Mouse (Mus musculus) stomach, embryonic 16.5 days (tissue): ENCODE results near the gene Atp8a2. TPM values are rescaled to one million over a fixed set of nuclear protein-coding genes. Genes with fewer than 3 reads are reported as not detected.

Experiments
- ATAC-seq: fragments of 200-750 bp; cut with Nextera tagmentation; 2 replicates; pipeline ENCODE4 v1.8.0; 2017; ENCODE audit warnings: moderate number of reproducible peaks, moderate TSS enrichment; ENCODE audit not compliant: insufficient read depth, low FRiP score
- H3K27ac ChIP-seq: fragments of 300-500 bp; sonication (generic); 2 replicates; pipeline ENCODE4 v1.5.1; 2014; ENCODE audit warnings: low read length
- H3K27me3 ChIP-seq: fragments of 300-500 bp; sonication (generic); 2 replicates; pipeline ENCODE4 v1.6.1; 2014; ENCODE audit warnings: low read length, control low read depth, mixed read lengths; ENCODE audit not compliant: control insufficient read depth, insufficient read depth
- H3K36me3 ChIP-seq: fragments of 300-500 bp; sonication (generic); 2 replicates; pipeline ENCODE4 v1.6.1; 2014; ENCODE audit warnings: low read length; ENCODE audit not compliant: control insufficient read depth, insufficient read depth
- H3K4me1 ChIP-seq: fragments of 300-500 bp; sonication (generic); 2 replicates; pipeline ENCODE4 v1.6.1; 2014; ENCODE audit warnings: low read length, control low read depth, mixed read lengths; ENCODE audit not compliant: control insufficient read depth, insufficient read depth
- H3K4me2 ChIP-seq: fragments of 300-500 bp; sonication (generic); 2 replicates; pipeline ENCODE4 v1.6.1; 2014; ENCODE audit warnings: low read depth, low read length, mixed read lengths
- H3K4me3 ChIP-seq: fragments of 300-500 bp; sonication (generic); replicated peaks from 2 replicates; pipeline ENCODE4 v1.5.1; 2014; ENCODE audit warnings: mild to moderate bottlenecking, low read length
- H3K9ac ChIP-seq: fragments of 300-500 bp; sonication (generic); 2 replicates; pipeline ENCODE4 v1.6.1; 2014; ENCODE audit warnings: low read length
- H3K9me3 ChIP-seq: fragments of 300-500 bp; sonication (generic); replicated peaks from 2 replicates; pipeline ENCODE4 v1.6.1; 2016; ENCODE audit warnings: low read length, control low read depth; ENCODE audit not compliant: control insufficient read depth
- WGBS: fragments of 180-500 bp; shearing (Covaris S2); extraction: QIAGEN DNeasy Blood & Tissue Kit; methylation state at CpG from one replicate; pipeline ENCODE4 v1.1.7; 2014; 5-methylcytosine and 5-hydroxymethylcytosine counted together
- polyA plus RNA-seq: library from polyadenylated mRNA; unstranded; fragments of >200 nt; fragmentation: Nextera tagmentation; extraction: Ambion mirVana; gene quantifications from 2 replicates; pipeline ENCODE4 v1.2.1, GENCODE M21; 2015

Gene Atp8a2
- polyA plus RNA-seq, 1 experiment from 2014 or later = 5.4 TPM

DNA sequence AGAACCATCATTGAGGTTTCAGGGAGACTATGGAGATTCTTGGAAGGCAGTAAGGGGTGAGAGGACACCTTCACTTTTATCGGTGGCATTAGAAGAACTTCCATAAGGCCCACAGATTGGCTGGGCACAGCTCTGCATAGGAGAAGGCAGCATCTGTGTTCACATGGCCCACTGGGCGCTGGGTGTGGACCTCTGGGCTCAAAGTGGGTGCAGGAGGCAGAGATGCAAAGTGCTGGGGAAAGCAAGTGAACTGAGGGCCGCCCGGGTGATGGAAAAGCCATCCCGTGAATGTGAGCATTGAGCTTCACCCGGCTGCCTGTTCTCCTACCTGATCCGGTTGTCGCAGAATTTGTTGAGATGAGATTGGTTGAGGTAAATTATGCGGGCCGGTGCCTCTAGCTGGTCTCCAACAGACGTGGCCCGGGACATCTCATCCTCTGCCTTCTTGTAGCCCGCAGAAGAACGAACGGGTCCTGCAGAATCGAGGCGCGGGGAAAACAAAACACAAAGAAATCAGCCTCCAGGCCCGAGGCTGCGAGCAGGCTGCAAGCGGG lies 110.6 kb downstream of the Atp8a2 start:
- Histone ChIP-seq H3K36me3 (no peaks in the 10 kb centered on the region), H3K4me2 (peak overlapping the region; percentile 66), H3K9ac (0 out of 2 replicates have a peak overlapping the region, but pooled peaks have one; percentile 44), H3K27ac (no peak overlapping the region), H3K4me1 (peaks cover 8% of the 10 kb centered on the region; the same call in 1 of the 2 replicates), H3K9me3 (no peaks in the 10 kb centered on the region), H3K4me3 (peak overlapping the region; percentile 42), H3K27me3 (no peaks in the 10 kb centered on the region)
- 5% methylated on average over 21 of the region's 21 CpGs for WGBS
- ATAC-seq = peak; percentile 12; the same call in 1 of the 2 replicates

DNA sequence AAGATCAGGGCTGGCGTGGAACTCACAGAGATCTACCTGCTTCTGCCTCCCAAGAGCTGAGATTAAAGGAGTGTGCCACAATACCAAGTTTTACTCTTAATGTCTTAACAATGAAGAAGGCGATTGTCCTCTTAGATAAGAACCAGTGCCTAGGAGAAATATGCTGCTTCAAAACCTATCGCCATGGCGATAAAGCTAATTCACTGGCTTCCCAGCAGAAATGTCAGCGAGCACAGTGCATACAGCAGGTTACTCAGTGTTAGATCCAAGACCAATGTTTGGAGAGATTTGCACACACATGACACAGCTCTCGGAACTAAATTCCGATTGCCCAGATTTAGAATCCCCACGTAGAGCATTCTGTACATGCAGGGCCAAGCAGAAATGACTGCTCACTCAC lies 114.2 kb downstream of the Atp8a2 start:
- Histone ChIP-seq H3K9me3 (no peaks in the 10 kb centered on the region), H3K27ac (no peak overlapping the region), H3K4me3 (no peak overlapping the region), H3K27me3 (no peaks in the 10 kb centered on the region), H3K4me1 (peaks cover 8% of the 10 kb centered on the region; the same call in 1 of the 2 replicates), H3K4me2 (no peak overlapping the region), H3K36me3 (no peaks in the 10 kb centered on the region), H3K9ac (no peak overlapping the region)
- 78% methylated on average over 8 of the region's 8 CpGs for WGBS
- no peak for ATAC-seq

- Histone ChIP-seq H3K9ac (no peak overlapping the region), H3K4me3 (no peak overlapping the region), H3K27ac (no peak overlapping the region), H3K4me1 (no peaks in the 10 kb centered on the region), H3K36me3 (no peaks in the 10 kb centered on the region), H3K4me2 (no peak overlapping the region), H3K9me3 (no peaks in the 10 kb centered on the region), H3K27me3 (no peaks in the 10 kb centered on the region)
- WGBS = 59% methylated on average over 4 of the region's 4 CpGs
- no peak for ATAC-seq
Observed at GRCm38 (mm10) chr14:60072496-60072895, 124.5 kb downstream of the Atp8a2 start.

DNA sequence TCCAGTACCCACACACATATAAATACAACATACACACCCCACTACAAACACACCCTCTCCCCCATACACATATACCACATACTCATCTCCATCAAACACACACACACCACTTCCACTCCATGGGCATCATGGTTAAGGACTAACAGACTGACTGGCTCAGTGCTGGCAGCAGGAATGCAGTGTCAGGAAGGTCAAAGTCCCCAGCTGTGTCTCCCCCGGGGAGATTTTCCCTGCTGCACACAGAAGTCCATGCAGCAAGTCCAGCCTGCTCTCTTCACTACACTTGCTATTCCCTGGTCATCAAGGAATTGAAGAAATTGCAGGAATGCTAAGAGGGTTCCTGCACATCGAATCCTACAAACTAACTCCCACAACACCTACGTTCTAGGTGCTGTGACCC lies 131.8 kb downstream of the Atp8a2 start:
- Histone ChIP-seq H3K9me3 (no peaks in the 10 kb centered on the region), H3K36me3 (no peaks in the 10 kb centered on the region), H3K27me3 (no peaks in the 10 kb centered on the region), H3K4me1 (no peaks in the 10 kb centered on the region), H3K4me2 (no peak overlapping the region), H3K4me3 (no peak overlapping the region), H3K27ac (no peak overlapping the region), H3K9ac (no peak overlapping the region)
- no peak for ATAC-seq
- 67% methylated on average over 3 of the region's 3 CpGs for WGBS

DNA sequence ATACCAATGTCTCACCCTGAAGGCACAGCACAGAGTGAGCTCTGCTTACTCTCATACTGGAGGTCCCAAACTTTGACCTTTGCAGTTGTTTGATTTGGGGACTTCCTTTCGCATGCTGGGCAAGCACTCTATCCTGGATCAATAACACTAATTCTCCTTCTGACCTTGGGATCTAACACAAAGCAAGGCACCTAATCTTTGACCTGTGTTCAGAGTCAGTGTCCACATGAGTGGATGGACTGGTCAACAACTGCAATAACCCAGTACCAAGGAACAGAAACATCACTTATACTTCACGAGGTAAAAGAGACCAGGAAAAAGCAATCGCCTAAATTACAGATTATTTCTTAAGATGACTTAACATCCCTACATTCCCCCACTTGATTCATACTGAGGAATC lies 136.0 kb downstream of the Atp8a2 start:
- Histone ChIP-seq H3K27me3 (no peaks in the 10 kb centered on the region), H3K4me2 (no peak overlapping the region), H3K4me3 (no peak overlapping the region), H3K9me3 (no peaks in the 10 kb centered on the region), H3K9ac (no peak overlapping the region), H3K36me3 (no peaks in the 10 kb centered on the region), H3K27ac (no peak overlapping the region), H3K4me1 (no peaks in the 10 kb centered on the region)
- no peak for ATAC-seq
- WGBS = 73% methylated on average over 3 of the region's 3 CpGs

GRCm38 (mm10) chr14:60058867-60059266 lies 138.1 kb downstream of the Atp8a2 start:
- no peaks in the 10 kb centered on the region for H3K36me3 ChIP-seq
- WGBS = 38% methylated on average over 3 of the region's 3 CpGs
- H3K27me3 ChIP-seq = no peaks in the 10 kb centered on the region
- no peaks in the 10 kb centered on the region for H3K4me1 ChIP-seq
- no peak overlapping the region for H3K27ac ChIP-seq
- H3K4me2 ChIP-seq = no peak overlapping the region
- no peaks in the 10 kb centered on the region for H3K9me3 ChIP-seq
- H3K4me3 ChIP-seq = no peak overlapping the region
- no peak for ATAC-seq
- H3K9ac ChIP-seq = no peak overlapping the region

GRCm38 (mm10) chr14:60055231-60055630 lies 141.7 kb downstream of the Atp8a2 start:
- H3K36me3 ChIP-seq = no peaks in the 10 kb centered on the region
- ATAC-seq = no peak
- H3K4me1 ChIP-seq = no peaks in the 10 kb centered on the region
- no peaks in the 10 kb centered on the region for H3K27me3 ChIP-seq
- no peak overlapping the region for H3K9ac ChIP-seq
- 85% methylated on average over 4 of the region's 4 CpGs for WGBS
- H3K27ac ChIP-seq = no peak overlapping the region
- H3K4me2 ChIP-seq = no peak overlapping the region
- H3K4me3 ChIP-seq = no peak overlapping the region
- no peaks in the 10 kb centered on the region for H3K9me3 ChIP-seq

DNA sequence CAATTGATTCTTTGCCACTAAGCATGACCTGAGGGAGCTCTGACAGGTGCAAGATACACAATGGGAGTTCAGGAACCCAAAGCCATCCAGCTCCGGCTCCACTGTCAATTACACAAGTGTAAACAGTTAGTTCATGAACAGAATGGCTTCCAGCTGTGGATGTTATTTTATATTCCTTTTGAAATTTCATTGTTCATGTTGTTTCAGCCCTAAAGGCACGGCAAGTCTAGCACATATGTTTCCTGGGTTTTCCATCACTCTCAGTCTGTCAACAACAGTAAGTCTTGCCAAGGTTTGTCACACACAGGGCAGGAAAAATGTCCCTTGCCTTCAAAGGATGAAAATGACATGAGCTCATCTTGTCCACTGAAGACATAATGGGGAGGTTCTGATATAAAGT lies 166.3 kb downstream of the Atp8a2 start:
- no peak overlapping the region for H3K27ac ChIP-seq
- no peak overlapping the region for H3K4me2 ChIP-seq
- no peaks in the 10 kb centered on the region for H3K4me1 ChIP-seq
- ATAC-seq = no peak
- no peak overlapping the region for H3K4me3 ChIP-seq
- no peak overlapping the region for H3K9ac ChIP-seq
- H3K9me3 ChIP-seq = no peaks in the 10 kb centered on the region
- no peaks in the 10 kb centered on the region for H3K27me3 ChIP-seq
- H3K36me3 ChIP-seq = no peaks in the 10 kb centered on the region
- 55% methylated on average over 2 of the region's 2 CpGs for WGBS

DNA sequence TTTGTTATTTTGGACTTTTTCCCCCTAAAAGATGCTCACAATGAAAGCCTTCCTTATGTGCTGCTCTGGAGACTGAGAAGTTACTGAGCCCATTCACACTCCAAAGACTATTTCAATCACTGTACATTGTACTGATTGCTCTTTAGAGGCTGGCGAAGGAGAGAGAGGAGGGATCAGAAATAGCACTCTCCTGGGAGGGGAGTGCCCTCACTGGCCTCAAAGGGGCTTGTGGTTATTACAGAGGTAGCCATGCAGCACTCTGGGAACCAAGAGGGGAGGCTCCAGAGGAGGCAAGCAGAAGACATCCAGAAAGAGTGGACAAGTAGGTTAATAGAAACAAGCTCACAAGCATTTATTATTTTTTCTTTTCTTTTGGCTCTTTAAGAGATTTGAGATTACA lies 169.8 kb downstream of the Atp8a2 start:
- 47% methylated on average over 1 of the region's 1 CpGs for WGBS
- Histone ChIP-seq H3K27ac (no peak overlapping the region), H3K4me2 (no peak overlapping the region), H3K9me3 (no peaks in the 10 kb centered on the region), H3K4me1 (no peaks in the 10 kb centered on the region), H3K4me3 (no peak overlapping the region), H3K27me3 (no peaks in the 10 kb centered on the region), H3K9ac (no peak overlapping the region), H3K36me3 (no peaks in the 10 kb centered on the region)
- ATAC-seq = no peak
